Mouse (Mus musculus): Measurements from ENCODE around the gene Myh10.

Myh10 gene

DNA sequence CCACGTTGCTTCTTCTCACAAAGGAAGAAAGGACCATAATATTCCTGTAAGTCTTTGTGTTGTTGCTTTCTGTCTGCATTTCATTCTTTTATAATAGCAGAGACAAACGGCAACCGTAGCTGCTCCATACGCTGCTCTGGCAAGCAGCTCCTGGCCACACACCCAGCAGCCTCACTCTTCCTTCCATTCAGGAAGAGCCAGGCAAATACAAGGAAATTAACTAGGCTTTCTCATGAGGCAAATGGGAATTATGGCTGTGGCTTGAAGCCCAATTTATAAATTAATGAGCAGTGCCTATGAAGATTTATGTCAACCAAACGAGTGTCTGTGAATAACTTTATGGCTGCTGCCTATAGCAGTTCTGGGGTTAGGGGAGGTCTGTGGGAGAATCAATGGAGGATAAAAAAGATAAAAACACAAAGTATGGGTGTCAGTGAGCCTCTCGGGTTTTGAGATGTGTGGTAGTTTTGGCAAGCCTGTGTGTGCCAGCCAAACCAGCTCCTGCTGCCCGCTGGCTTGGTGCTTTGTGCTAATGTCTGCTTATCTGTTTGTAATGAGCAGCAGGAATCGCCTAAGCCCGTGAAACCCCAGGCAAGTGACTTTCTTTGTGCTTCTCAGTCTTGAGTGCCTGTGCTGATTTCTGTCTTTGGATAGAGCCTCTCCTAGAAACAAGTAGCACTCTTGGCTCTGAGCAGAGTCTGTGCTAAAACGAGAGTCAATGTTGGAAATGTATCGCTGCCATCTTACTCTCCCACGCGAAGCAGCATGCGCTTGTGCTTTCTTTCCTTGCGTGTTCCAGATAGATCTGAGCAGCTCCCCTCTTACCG is 54.2 kb downstream of the Myh10 start:
- no peak for DNase-seq (ENCODE audit: low spot score)

DNA sequence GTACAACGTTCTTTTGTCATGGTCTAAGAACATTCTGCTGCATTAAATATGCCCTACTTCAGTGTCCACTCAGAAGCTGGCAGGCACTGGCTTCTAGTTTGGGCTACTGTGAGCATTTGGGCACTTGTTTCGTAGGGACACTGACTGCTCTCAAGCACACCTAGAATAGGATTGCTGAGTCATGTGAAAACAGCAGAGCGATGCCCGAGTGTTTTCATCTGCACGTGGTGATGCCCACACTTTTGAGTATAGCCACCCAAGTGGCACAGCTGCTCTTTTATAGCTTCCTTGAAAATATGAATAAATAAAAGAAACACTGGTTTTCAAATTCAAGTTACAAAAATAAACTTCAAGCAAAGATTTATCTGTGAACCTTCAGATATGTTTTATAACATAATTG is 56.8 kb downstream of the Myh10 start:
- no peak for DNase-seq (ENCODE audit: low spot score)

DNA sequence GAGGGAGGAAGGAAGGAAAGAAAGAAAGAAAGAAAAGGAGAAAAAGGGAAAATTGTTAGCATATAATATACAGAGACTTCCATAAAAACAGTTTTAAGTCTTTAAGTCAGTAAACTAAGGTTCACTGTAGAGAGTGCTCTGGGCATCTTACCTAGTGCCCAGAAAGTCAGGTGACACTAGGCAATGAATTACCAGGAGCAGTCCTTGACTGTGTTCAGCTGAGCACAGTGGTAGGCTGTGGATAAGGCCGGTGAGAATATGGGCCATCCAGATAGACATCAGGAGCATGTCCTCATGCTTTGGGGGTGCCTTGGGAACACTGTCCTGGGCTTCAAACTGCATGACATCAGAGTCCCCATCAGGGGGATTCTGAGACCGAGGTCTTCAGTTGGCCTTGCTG is 58.8 kb downstream of the Myh10 start:
- no peak for DNase-seq (ENCODE audit: low spot score)

DNA sequence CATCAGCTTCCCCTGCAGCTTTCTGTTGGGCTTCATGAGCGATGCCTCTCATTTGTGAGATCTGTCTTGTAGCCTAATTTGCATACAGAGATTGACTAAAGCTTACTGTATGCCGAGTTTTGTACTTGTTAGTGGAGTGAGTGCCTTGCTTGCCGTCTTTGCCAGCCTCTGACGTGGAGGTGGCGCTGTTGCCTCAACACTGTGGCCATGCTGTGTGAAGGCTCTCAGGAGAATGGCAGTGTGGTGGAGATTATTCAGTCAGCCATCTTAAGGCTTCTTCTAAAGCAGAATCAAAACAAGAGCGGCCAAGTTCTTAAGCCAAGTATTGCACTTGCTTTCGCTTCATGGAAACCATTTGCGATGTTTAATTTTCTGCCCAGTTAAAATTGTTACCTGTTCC is 59.6 kb downstream of the Myh10 start:
- DNase-seq (ENCODE audit: low spot score) = no peak

DNA sequence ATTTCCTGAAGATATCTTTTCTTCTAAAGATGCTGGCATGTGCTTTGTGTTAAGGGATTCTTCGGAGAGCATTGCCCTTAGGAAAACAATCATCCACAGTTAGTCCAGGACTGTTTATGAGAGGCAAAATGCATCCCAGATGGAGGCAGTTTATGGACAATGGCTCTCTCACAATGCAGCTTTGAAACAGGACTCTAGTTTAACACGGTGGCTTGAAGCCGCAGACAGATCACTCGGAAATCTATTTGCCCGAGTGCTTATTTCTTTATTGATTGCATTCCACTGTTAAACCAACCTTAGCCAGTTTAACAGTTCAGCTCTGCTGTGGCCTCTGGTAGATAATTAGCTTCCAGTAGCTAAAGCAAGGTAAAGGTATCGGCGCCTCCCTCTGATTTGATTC is 62.9 kb downstream of the Myh10 start:
- no peak for DNase-seq (ENCODE audit: low spot score)

DNA sequence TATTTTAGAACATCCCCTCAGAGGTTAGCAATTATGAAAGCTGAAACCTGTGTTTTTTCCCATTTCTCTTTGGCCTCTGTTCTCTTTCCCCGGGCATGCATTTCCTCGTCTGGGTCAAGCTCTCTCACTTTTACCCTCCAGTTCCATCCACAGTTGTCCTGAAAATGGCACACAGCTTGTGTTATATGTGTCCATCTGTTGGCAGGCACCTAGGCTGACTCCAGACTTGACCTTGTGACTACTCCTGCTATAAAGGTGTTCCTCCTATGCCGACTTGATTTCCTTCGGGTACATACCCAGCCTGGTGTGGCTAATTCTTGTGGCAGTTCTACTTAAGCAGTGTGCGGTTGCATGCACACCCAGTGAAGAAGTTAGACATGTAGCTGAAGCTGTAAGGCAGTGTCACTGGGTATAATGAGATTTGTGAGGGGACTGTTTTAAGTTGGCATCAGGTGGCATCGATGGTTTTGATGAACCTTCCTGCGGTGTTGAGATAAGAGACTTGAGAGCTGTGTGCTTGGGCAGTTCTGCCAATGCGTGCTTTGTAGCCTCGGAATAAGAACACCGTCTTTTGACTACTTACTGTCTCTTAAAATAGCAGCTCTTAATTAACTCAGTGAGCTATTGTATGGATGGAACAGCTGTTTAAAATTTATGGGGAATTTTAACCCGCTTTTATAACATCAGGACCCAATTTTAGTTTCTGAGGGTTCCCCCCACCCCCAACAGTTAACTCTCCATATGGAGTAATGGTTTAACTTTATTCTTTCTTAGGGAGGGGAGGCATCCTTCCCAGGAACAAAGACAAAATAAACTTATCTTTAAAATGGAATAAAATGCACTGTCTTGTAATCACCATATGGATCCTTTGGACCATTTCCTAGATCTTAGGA is 65.3 kb downstream of the Myh10 start:
- no peak for DNase-seq (ENCODE audit: low spot score)

DNA sequence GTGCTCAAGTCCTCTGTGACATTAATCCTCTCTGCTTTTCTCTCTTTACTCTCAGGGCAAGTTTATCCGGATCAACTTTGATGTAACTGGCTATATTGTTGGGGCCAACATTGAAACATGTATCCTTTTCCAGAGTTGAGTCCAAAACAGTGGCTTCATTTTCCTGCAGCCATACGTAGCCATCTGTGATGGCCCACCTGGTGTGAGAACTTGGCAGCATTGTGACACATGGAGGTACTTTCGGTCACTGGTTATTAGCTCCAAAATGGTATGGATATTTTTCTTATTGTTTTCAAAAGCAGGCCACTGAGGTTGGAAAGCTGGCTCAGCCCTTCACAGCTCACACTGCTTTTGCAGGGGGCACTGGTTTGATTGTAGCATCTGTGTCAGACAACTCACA is 68.3 kb downstream of the Myh10 start:
- no peak for DNase-seq (ENCODE audit: low spot score)

DNA sequence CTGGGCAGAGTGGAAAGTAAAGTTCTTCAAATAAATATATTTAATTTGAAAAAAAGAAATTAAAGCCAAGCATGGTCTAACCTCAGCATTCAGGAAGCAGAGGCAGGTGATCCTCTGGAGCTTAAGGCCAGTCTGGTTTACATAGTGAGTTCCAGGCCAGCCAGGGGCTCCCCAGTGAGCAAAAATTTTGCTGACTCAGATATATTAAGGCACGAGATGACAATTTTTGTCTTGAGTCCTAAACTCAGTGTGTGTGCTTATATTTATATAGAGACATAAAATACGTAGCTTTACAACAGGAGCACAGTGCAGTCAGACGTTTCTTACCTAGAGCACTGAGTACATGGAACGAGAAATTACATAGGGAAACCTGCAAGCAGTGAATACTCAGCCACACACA is 69.8 kb downstream of the Myh10 start:
- no peak for DNase-seq (ENCODE audit: low spot score)

DNA sequence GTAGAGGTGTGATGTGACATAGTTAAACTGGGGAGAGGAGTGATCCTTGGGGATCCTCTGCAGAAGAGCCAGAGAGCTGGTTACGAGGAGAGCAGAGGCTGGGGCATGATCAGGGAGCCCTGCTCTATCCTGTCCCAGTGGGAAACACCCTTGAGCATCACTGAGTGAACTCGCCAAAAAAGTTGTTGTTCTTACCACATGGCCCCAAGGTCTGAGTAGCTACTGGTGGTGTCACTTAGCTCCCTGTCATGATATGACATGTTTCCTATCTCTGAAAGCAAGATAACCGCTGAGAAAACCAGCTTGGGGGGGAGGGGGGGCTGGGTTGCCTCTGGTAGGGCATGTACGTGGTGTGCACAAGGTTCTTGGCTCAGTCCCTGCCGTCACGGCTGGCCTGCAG is 70.3 kb downstream of the Myh10 start:
- DNase-seq (ENCODE audit: low spot score) = no peak

DNA sequence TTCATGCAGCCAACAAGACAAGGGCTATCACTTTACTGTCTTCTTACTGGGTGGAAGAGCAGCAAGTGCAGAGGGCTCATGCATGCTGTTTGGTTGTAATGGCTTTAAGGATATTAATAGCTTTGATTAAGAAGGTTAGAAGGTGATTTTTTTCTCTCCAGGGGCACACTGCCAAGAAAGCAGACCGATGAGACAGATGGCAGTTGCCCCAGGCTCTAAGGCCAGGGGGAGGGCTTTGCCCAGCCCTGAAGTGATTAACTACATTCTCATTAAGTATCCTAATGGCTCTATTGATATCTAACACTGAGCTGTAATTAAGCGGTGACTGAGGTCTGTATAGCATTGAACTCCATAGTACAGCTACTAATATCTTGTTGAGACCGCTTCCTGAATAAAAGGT is 73.3 kb downstream of the Myh10 start:
- no peak for DNase-seq (ENCODE audit: low spot score)

DNA sequence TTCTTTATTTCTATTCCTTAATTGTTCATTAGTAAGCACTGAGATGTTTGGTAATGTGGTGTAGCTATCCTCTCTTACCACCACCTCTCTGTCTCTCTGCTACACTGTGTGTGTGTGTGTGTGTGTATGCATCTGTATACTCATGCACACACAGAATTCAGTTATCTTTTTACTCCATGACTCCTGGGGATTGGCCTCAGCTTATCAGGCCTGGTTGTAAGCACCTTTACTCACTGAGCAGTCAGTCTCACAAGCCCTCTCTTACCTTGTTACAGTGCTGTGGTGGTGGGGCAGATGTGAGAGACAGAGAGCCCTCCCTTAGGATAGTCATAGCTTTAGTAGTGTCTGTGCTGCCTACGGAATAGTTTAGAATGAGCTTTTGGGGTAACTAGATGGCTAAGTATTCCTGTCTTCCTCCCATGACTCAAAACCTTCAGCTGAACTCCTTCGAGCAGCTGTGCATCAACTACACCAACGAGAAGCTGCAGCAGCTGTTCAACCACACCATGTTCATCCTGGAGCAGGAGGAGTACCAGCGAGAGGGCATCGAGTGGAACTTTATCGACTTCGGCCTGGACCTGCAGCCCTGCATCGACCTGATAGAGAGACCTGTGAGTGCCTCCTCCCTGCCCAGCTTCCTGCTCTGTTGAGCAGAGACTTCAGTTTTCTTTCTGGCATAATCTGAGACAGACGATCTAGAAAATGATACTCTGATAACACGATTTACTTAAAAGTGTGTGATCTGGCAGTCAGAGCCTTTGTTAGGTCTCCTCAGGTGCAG is 76.6 kb downstream of the Myh10 start:
- peak; percentile 31 for DNase-seq (ENCODE audit: low spot score)

DNA sequence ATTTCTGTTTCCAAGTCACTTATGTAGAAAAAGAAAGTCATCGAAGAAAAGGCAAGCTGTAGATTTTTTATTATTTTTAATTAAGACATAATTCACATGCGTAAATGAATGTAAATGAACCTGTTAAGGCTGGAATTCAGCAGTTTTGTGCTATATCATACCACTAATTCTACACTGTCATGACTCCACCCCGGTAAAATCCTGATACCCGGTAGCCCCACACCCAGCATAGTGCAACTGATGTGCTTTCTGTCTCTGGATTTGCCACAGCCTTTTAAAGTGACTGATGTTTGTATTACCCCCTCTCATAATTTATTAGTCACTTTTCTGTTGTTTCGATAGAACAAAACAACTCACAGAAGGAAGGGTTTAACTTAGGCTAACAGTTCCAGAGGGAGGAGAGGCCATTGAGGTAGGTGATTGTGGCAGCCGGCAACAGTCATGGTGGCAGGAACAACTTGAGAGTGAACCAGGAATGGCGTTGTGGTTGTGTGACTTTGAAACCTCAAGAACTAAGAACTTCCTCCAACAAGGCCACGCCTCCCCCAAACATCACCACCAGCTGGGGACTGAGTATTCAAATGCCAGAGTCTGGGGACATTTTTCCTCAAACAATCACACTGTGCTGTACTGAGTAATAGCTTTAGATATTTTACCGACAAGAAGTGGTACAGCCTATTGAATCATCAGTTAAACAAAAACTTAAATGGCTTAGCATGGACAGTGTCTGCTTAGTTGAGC is 78.6 kb downstream of the Myh10 start:
- no peak for DNase-seq (ENCODE audit: low spot score)

DNA sequence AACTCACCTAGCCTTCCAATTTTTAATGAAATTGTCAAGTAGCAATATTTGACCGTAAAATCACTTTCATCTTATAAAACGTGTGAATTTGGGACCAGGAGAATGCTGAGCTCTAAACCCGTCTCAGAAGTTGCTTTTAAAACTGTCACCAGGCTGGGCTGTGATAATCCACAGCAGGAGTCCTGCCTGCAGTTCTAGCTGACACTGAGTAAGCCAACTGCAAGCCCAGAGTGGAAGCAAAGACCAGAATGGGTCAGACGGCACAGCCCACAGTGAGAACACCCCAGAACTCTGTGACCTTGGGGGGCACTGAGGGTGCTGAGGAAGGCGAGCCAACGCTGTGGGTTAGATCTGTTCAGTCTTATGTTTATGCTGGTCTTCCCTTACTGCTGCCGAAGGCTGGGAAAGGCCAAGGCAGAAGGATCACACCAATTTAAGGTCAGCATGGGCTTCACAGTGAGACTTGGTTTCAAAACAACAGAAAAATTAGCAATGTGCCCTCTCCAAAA is 84.8 kb downstream of the Myh10 start:
- DNase-seq (ENCODE audit: low spot score) = no peak

DNA sequence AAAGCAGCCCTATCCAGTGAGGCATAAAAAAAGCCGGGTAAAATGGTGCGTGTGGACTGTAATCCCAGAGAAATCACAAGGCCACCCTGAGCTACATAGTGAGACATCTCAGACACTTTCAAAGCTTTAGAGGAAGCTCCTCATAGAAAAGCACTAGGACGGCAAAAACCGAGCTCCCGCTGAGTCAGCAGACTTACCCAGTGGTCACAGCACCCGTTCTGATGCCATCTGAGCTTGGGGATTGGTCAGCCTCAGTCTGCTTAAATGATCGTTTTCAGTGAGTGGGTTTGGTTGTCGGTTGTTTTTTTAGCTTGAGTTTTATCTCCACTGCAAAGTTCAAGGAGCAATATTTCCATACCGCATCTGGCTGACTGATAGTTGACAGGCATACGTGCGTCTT is 86.6 kb downstream of the Myh10 start:
- no peak for DNase-seq (ENCODE audit: low spot score)

DNA sequence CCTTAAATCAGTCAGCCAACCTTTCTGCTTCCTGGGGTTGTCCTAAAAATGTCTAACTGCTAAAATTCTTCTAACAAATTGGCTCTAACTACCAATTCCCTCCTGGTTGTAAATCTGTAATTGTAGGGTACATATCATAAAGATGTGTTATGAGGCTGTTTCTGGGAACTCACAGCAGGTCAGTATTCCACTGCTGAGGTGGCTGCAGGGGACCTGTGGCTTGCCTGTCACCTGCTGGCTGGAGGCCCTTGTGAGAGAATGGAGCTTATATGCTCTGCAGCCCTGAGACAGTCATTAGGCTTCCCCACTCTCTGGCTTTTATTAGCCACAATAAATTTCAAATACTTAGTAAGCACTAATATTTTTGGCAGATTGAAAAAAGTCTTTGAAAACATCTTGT is 87.5 kb downstream of the Myh10 start:
- no peak for DNase-seq (ENCODE audit: low spot score)

DNA sequence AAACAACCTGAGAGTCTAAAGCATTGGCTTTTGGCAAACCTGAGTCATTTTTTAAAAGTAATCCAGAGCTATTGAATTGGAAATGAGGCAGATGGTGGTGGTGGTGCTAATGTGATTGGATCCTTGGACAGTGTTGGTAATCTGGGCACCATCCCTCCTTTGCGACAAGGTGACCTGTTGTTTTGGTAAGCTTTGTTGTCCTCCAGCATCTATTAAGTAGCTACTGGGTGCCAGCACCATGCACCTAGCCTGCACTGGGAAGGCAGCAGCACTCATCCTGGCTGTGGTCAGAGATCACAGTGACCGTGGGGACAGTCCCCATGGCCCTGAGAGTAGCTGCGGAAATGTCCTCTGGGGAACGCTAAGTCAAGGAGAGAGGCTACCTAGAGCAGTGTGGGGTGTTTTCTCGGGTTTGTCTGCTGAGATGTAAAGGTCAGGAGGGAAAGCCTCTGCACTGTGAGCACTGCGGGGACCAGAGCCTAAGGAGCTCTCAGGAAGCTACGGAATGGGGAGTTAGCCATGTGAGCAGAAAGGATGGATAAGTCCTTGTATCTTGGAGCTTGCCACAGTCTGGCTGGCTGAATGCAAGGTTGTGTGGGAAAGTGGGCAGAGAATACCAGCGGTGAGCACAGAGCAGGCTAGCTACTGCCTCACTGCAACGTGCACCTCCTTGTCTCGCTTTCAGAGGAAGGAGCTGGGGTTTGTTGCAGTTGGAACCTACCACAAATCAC is 88.5 kb downstream of the Myh10 start:
- no peak for DNase-seq (ENCODE audit: low spot score)

DNA sequence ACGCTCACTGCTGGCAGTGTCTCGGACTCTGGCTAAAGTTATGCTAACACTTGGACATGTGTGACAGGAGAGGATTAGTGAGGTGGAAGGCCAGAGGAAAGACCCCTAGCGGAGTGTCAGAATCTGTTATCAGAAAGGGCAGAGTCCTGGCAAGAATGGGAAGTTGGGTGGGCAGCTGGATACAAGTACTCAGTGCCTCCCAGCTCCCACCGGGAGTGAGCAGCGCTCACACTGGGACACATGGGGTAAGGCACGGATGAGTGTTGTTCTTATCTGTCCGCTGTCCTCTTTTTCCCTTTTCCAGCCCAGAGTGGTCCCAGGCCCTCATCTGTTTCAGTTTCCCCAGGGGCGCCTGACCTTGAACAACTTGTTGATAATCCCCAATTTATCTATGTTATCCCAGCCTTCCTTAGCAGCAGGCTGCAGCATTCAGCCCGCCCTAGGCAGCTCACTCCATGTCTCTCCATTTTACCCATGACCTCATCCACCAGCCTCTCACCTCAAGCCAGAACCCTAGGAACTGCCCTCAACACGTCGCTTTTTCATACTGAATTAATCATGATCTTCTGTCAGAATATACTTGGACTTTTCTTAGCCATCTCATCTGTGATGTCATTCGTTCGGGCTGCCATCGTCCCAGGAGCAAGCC is 89.2 kb downstream of the Myh10 start:
- DNase-seq (ENCODE audit: low spot score) = no peak

DNA sequence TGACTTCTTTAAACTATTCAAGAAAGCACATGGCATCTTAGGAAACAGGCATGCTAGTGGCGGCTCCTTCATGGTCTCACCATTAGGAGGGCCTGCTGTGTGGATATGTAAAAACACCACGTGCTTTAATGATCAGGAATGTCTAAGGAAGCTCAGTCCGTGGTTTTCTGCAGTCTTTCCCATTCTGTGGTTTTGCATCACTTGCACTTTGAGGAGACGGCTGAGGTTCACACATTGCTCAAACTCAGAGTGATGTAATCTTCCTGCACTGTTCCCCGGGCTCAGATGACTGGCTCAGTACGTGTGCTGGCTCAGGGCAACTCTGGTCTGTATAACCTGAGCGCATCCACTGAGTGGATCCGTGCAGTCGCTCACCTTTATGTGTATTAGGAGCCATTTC is 91.0 kb downstream of the Myh10 start:
- no peak for DNase-seq (ENCODE audit: low spot score)

DNA sequence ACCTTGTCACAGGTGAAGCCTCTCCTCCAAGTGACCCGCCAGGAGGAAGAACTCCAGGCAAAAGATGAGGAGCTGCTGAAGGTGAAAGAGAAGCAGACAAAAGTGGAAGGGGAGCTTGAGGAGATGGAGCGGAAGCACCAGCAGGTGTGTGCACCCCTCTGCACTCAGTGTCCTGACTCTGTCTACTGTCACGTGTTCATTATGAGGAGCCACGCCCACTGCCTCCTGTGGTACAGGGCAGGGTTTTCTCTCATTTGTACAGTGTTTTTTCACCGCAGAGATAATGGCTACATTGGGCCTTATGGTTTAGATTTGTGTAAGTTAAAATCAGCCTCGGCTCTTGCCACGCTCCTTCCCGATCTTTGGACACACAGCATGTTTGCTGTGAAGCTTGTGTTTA is 94.5 kb downstream of the Myh10 start:
- DNase-seq (ENCODE audit: low spot score) = no peak

DNA sequence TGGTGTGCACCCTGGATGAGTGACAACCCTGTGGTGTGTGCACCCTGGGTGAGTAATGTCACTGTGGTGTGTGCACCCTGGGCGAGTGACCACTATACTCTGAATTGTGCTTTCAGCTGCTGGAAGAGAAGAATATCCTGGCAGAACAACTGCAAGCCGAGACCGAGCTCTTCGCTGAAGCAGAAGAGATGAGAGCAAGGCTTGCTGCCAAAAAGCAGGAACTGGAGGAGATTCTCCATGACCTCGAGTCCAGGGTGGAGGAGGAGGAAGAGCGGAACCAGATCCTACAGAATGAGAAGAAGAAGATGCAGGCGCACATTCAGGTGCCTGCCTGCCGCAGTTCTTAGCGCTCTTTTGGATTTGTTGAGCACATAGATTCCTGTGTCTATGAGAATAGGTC is 95.9 kb downstream of the Myh10 start:
- DNase-seq (ENCODE audit: low spot score) = no peak

All from c-Kit-positive CD71-positive TER-119-positive erythroid progenitor cells, embryonic 14.5 days (primary cell).